Mouse (Mus musculus) brain, embryonic 14.5 days (tissue): ENCODE measurements at regions not wholly inside any gene's neighbourhood (a gene's known extent, or its start where the extent isn't known, plus 50 kb on each side); places are given as distances from the start of the nearest gene placed in this dataset.
A peak's percentile ranks its signal among the peaks of the same experiment; 100 is the strongest.

Source experiments
- DNase-seq: peaks from one replicate; pipeline ENCODE4 v3.0.0-alpha.2; 2011; ENCODE audit warnings: low read depth
- CTCF ChIP-seq: fragments of 200-500 bp; IDR thresholded peaks from 2 replicates; pipeline ENCODE4 v1.5.1; 2012; ENCODE audit warnings: inconsistent platforms, mild to moderate bottlenecking, moderate library complexity, borderline replicate concordance; ENCODE audit not compliant: insufficient read depth, insufficient read length; ENCODE audit errors: extremely low read depth
- POLR2A ChIP-seq: fragments of 200-500 bp; IDR thresholded peaks from 2 replicates; pipeline ENCODE4 v1.6.1; 2012; ENCODE audit warnings: mild to moderate bottlenecking, inconsistent platforms, borderline replicate concordance; ENCODE audit not compliant: poor library complexity, insufficient read depth, insufficient read length, severe bottlenecking; ENCODE audit errors: extremely low read depth

DNA sequence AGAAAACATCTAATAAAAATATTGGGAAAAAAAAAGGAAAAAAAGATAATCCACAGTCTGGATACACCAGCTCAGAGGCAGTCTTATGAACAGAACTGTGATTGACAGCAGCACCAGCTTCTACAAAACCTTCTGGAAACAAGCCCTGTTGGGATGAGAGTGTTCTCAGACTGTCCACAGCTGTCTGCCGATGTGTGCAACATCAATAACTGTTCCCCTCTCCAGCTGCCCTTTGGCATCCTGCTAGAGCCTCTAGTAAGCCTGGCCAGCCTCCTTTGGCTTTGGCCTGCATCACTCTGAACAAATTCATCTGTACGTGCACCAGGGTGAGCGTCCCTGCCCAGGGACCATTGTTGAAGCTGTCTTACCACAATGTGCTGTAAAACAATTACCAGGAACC, 137.0 kb upstream of the Irs2 start:
- no peak for DNase-seq
- TF ChIP-seq POLR2A (no peak), CTCF (no peak)

DNA sequence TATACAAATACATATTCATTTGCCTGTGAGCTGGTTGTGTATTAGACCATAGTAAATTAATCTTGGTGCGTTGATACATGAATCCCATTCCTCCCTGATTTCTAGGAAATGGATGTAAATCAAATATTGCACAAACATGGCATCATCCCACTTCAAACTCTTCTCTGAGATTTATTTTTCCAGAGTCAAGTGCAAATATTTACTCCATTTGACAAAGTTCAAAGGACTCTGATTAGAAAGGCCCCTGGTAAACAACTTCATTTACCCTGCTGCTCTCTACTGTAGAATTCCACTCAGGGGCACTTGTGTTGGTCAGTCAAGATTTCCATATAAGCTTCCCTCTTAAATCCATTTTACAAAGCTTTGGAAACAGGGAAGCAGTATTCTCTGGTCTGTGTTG, 132.3 kb upstream of the Irs2 start:
- TF ChIP-seq POLR2A: no peak
- DNase-seq: no peak

GRCm38 (mm10) chr8:11139294-11139693, 131.0 kb upstream of the Irs2 start:
- TF ChIP-seq POLR2A: no peak
- TF ChIP-seq CTCF: no peak
- no peak for DNase-seq

DNA sequence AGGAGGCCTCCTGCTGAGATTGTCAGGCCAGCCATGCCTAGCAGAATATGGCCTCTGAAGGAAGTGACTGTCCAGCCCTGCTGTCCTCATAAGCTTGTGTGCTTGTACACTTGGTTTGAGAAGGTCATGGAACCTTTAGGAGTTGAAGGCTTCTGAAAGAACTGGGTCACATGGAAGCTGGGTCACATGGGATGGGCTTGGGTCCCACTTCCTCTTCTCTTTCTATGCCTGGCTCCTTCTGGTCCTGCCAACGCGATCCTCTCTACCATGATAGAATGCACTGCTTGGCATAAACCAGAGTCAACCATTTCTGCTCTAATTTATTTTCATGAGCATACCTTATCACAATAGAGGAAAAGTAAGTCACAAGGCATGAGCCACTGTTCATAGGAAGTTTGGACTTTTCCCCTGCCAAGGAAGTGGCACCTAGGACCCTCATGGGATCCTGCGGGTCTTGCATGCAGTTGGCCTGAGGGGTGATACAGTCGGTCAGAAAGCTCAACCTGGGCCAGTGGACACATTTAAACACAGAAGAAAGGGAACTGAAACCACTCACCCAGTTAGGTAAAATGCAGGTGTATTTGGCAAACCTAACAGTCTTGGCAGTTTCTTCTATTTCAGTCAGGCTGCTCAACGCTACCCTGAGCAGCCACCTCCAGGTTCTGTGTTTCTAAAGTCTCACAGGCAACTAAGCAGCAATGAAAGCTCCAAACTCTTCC, 130.2 kb upstream of the Irs2 start:
- DNase-seq: no peak
- TF ChIP-seq CTCF (no peak), POLR2A (no peak)

- no peak for DNase-seq
- TF ChIP-seq POLR2A: no peak
- no peak for TF ChIP-seq CTCF
Observed at GRCm38 (mm10) chr8:11136566-11136965, 128.3 kb upstream of the Irs2 start.

GRCm38 (mm10) chr8:11135135-11135534, 126.9 kb upstream of the Irs2 start:
- no peak for TF ChIP-seq CTCF
- no peak for DNase-seq

GRCm38 (mm10) chr8:11134562-11134961, 126.3 kb upstream of the Irs2 start:
- TF ChIP-seq CTCF (no peak), POLR2A (no peak)
- DNase-seq: no peak

DNA sequence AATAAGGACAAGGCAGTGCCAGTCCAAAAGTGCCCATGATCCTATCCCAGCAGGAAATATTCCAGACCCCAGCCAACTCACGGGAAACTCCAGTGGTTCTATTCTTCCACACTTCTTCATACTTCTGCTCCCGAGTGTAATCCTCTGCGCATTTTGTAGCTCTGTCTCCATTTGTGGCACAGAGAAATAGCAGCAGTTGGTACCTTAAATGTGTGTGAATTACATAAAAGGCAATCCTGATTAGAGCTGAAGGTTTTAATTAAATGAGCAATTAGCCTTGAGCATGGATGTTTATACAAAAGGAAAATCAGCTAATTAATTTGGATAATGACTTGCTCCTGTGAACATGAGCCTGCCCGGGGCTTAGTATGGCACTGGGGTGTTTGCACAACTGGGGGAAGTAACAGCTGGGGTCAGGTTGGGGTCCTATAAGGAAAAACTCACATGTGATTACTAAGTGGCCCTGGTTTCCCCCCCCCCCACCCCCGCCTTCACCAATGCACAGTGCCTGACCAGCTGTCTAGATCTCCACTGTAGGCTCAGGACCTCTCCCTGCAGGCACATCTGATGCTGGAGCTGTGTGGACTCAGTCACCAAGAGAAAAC, 110.9 kb upstream of the Irs2 start:
- peak; percentile 80 for DNase-seq
- TF ChIP-seq POLR2A (no peak), CTCF (no peak)

GRCm38 (mm10) chr8:11116534-11116933, 108.3 kb upstream of the Irs2 start:
- TF ChIP-seq CTCF (no peak), POLR2A (no peak)
- peak; percentile 69 for DNase-seq

GRCm38 (mm10) chr8:11115210-11115609, 107.0 kb upstream of the Irs2 start:
- TF ChIP-seq CTCF (no peak), POLR2A (no peak)
- peak; percentile 19 for DNase-seq

DNA sequence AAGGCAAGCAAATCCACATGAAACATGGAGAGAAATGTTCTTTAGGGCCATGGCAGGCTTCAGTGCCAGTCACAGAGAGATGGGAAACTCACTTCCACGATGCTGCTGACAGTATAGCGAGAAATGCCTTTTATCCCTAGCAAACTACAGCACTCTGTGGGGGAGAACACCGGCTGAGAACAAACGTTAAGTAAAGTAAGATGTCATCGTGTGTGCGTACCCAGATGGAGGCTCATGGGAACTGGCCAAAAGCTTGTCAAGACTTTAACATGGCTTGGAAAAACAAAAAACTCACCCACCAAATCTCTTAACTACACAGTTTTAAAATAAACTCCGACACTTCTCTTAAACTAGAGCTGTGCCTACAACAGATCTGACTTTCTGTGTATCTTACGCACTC, 106.3 kb upstream of the Irs2 start:
- TF ChIP-seq CTCF (no peak), POLR2A (no peak)

DNA sequence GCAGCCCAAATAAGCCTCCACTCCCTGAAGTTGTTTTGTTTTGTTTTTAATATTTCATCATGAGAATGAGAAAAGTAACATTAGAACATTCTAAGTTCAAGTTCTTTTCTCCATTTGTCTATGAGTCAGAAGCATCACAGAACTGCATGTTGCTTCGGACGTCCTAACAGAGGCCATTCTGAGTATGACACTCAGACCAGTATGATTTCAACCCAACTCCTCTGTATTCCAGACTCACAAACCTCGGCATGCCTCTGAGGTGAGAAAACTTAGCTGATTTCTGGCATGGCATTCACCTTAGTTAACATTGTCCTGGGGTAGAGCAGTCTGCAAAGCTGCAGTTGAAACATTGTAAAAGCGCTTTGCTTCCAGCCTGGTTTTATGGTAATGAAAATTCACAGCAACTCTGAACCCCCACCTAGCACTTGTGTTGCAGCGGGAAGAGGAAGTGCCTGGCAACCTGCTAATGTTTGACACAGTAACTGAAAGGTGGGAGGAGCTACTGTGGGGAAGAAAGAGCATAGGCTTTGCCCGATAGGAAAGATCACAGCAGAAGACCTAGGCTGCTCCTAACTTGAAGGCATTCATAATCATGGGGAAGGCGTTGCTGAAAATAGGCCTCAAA, 104.8 kb upstream of the Irs2 start:
- peak; percentile 31 for DNase-seq
- TF ChIP-seq CTCF: no peak
- TF ChIP-seq POLR2A: no peak

More for the DNA sequence above, 106.3 kb upstream of the Irs2 start:
- peak; percentile 62 for DNase-seq

GRCm38 (mm10) chr8:11111987-11112386, 103.7 kb upstream of the Irs2 start:
- no peak for TF ChIP-seq POLR2A
- TF ChIP-seq CTCF: no peak
- no peak for DNase-seq

- TF ChIP-seq CTCF (no peak), POLR2A (no peak)
Observed at GRCm38 (mm10) chr8:11107435-11107834, 99.2 kb upstream of the Irs2 start.

More at GRCm38 (mm10) chr8:11107435-11107834, 99.2 kb upstream of the Irs2 start:
- no peak for DNase-seq
